Mouse (Mus musculus): Measurements from ENCODE around the gene Ap2b1.

DNA sequence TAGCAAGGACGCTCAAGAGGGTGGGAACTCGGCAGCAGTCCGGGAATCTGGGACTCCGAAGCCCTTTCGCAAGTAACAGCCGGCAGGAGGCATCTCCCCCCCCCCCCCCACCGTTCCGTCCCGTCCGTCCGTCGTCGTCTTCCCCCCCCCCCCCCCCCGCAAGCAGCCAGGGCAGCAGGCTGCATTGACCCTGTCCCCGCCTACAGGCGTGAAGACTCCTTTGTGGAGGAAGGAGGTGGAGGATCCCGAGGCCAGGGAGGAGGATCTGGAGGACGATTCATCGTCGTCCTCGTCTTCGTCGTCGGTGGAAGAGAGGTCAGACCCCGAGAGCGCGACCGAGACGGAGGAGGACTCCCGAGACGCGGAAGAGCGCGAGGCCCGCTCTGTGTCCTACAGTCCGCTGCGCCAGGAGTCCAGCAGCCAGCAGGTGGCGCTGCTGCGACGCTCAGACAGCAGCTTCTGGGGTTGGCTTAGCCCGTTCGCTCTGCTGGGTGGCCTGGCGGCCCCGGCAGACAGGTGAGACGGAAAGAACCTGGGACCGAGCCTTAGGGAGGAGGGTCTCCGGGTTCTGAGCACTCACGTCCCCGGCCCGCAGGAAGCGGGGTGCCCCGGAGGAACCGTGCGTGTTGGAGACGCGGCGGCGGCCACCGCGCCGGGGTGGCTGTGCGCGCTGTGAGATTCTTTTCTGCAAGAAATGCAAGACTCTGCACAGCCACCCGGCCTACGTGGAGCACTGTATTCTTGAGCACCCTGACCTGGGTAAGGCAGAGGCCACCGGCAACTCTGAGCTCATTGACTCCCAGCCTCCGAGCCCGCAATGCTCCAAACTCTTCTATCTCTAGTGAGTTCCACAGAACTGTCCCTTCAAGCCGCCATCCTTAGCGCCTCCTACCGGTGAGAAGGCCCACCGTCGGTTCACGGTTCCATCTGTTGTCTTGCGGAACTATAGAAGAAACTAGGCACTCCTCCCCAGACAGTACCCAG is 141.5 kb downstream of the Ap2b1 start:
- TF ChIP-seq CTCF (IDR thresholded peaks at IDR 0.05): peak; percentile 73
- TF ChIP-seq POLR2A (IDR thresholded peaks at IDR 0.05; ENCODE audit: insufficient read depth, low read depth, low read length): no peak

Data from heart, adult 2 months (tissue).